In the genomic region with DNA sequence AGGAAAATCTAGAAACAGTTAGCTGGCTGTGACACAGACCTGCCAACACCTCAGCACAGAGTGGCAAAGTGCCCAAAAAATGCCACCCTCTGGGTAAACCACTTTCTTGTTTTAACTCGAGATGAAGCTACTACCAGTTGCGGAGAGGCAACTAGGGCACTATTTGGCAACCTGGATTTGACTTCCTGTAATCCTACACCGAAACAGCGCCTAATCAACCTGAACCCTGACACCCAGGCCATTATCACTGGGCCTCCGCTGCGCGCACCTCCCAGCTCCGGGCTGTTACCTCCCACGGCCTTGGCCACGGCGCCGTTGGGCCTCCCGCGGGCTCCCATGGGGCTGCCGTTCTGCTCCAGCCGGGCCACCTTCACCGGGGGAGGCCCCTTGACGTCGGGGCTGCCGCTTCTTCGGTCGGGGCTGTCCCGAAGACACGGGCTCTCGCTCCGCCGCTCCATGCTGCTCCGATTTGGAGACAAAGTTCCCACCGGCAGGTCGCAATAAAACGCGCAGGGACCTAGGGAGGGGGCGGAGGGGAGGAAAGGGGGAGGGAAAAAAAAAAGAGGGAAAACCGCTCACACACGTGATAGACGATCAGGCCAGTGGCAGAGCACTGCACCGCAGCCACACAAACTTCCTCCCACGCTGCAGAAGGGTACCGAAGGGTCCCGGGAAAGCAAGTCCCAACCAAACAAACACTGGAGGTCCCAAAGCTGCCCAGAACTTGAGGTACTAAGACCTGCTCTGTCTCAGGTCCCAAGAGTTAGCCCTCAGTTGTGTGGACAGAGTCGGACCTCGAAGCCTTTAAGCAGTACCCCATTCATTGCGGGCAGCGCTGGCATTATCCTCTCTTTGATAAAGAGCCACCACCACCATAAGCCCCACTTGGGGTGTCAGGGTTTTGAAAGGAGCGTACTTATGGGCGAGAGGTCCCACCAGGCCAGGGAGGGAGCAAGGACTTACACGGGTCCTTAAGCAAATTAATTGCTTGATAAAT, we compare ENCODE assay signal across 8 mouse cellular contexts. TPM values are rescaled to one million over a fixed set of nuclear protein-coding genes. Genes with fewer than 3 reads are reported as not detected.
A peak's percentile ranks its signal among the peaks of the same experiment; 100 is the strongest.
DNase-seq lines count a peak whose midpoint lies in the region; ATAC-seq and TF ChIP-seq lines count a peak whose summit lies in the region.

No protein-coding gene starts in this region.

- no peaks in the 10 kb centered on the region for H3K36me3 ChIP-seq in hindbrain, embryonic 12.5 days
- H3K36me3 ChIP-seq in limb, embryonic 13.5 days = no peaks in the 10 kb centered on the region

- no peak for DNase-seq in layer of hippocampus, adult 2 months (ENCODE audit: low spot score in 2 of 2)
- DNase-seq in layer of hippocampus, adult 8-10 months (ENCODE audit: low spot score in 2 of 2) = no peak
- DNase-seq in embryo, embryonic 10 days (ENCODE audit: low spot score) = peak; percentile 57
- DNase-seq in spleen, postnatal 14 days (ENCODE audit: low spot score in 2 of 2) = peak; percentile 19 to 40
- no peak for DNase-seq in layer of hippocampus, adult 11-12 months (ENCODE audit: low spot score)
- DNase-seq in layer of hippocampus, adult 18-20 months (ENCODE audit: low spot score in 2 of 2) = no peak

- H3K9ac ChIP-seq in hindbrain, embryonic 12.5 days = peak overlapping the region; percentile 40
- H3K9ac ChIP-seq in limb, embryonic 13.5 days = peak overlapping the region; percentile 53

- no peak for ATAC-seq in hindbrain, embryonic 12.5 days (ENCODE audit: low FRiP score)
- ATAC-seq in limb, embryonic 13.5 days (ENCODE audit: low FRiP score, low read depth) = no peak

- H3K4me1 ChIP-seq in hindbrain, embryonic 12.5 days = peaks cover 20% of the 10 kb centered on the region
- H3K4me1 ChIP-seq in limb, embryonic 13.5 days = peaks cover 34% of the 10 kb centered on the region

- no peaks in the 10 kb centered on the region for H3K9me3 ChIP-seq in hindbrain, embryonic 12.5 days (replicated peaks)
- H3K9me3 ChIP-seq in limb, embryonic 13.5 days = no peaks in the 10 kb centered on the region

- peak overlapping the region; percentile 91 for H3K4me3 ChIP-seq in layer of hippocampus, adult 2 months
- peak overlapping the region; percentile 65 for H3K4me3 ChIP-seq in hindbrain, embryonic 12.5 days
- H3K4me3 ChIP-seq in limb, embryonic 13.5 days = peak overlapping the region; percentile 73

- no peak for TF ChIP-seq CTCF in layer of hippocampus, adult 2 months (conservative IDR thresholded peaks at IDR 0.05)

- H3K27me3 ChIP-seq in hindbrain, embryonic 12.5 days = peaks cover 37% of the 10 kb centered on the region
- peaks cover 59% of the 10 kb centered on the region for H3K27me3 ChIP-seq in limb, embryonic 13.5 days

- peak overlapping the region; percentile 94 for H3K4me2 ChIP-seq in hindbrain, embryonic 12.5 days (replicated peaks)
- H3K4me2 ChIP-seq in limb, embryonic 13.5 days (replicated peaks) = peak overlapping the region; percentile 92

- 0 out of 2 replicates have a peak overlapping the region, but pooled peaks have one; percentile 15 for H3K27ac ChIP-seq in layer of hippocampus, adult 2 months
- no peak overlapping the region for H3K27ac ChIP-seq in hindbrain, embryonic 12.5 days
- H3K27ac ChIP-seq in limb, embryonic 13.5 days = no peak overlapping the region

- WGBS in hindbrain, embryonic 12.5 days = 1% methylated on average over 47 of the region's 47 CpGs
- 1% methylated on average over 47 of the region's 47 CpGs for WGBS in limb, embryonic 13.5 days

RNA-seq across cellular contexts. Expression of a gene that starts 8.8 kb away (rescaled TPM):
- 10 to 100 TPM; 14.1 to 16.9 TPM for total RNA-seq in layer of hippocampus, adult 2 months (2021)
- 10 to 100 TPM; 15.4 to 20.3 (median 16.3) TPM for total RNA-seq in layer of hippocampus, adult 8-10 months (2022)
- 0.98 and 1.6 TPM in 2 replicates for polyA plus RNA-seq in hindbrain, embryonic 12.5 days (2016; fragmentation: Nextera tagmentation; extraction: Ambion mirVana)
- 2.1 TPM in 2 replicates for polyA plus RNA-seq in limb, embryonic 13.5 days (2015; fragmentation: Nextera tagmentation; extraction: Ambion mirVana)
- total RNA-seq in layer of hippocampus, adult 18-20 months (2021) = 10 to 100 TPM; 16.5 to 18.8 TPM

Comparison
In these comparisons a context has a peak if more than half of its experiments do, and no peak if none do; other contexts are left out.
1. DNase-seq: peak in embryo, embryonic 10 days (single experiment) and spleen, postnatal 14 days (2 of 2); none in layer of hippocampus, adult 2 months (0 of 2), layer of hippocampus, adult 8-10 months (0 of 2), layer of hippocampus, adult 11-12 months (single experiment) and layer of hippocampus, adult 18-20 months (0 of 2).
2. Peak in every context shown above with its lines, with median percentiles within 50 percentile points of each other: H3K4me3 ChIP-seq.